Mouse (Mus musculus) kidney, postnatal 25 days (tissue): ENCODE measurements around the gene Rgs16.
A peak's percentile ranks its signal among the peaks of the same experiment; 100 is the strongest.
"Not testable (repeated sequence)": the region's sequence is repeated elsewhere in the genome, so short reads cannot be mapped to it uniquely, and the experiment has no call there.

Experiments used
- DNase-seq, 2 experiments: peaks; one replicate each; pipeline ENCODE4 v3.0.0; 2021; ENCODE audit warnings: mixed read lengths in 2 of 2

Gene Rgs16

GRCm38 (mm10) chr1:153751763-153752301 is 11.7 kb downstream of the Rgs16 start:
- peak; percentile 25 to 49 for DNase-seq

GRCm38 (mm10) chr1:153752521-153752920 is 12.4 kb downstream of the Rgs16 start:
- peak in 1 of 2 experiments; percentile 29 for DNase-seq

GRCm38 (mm10) chr1:153753725-153754464 is 13.7 kb downstream of the Rgs16 start:
- peak in 1 of 2 experiments; percentile 31 for DNase-seq

- no peak for DNase-seq
Observed at GRCm38 (mm10) chr1:153764136-153764535, 24.0 kb downstream of the Rgs16 start.

- no peak for DNase-seq
Observed at GRCm38 (mm10) chr1:153766298-153766697, 26.1 kb downstream of the Rgs16 start.

- DNase-seq = no peak
Observed at GRCm38 (mm10) chr1:153767281-153767680, 27.1 kb downstream of the Rgs16 start.

- no peak for DNase-seq
Observed at GRCm38 (mm10) chr1:153768465-153768864, 28.3 kb downstream of the Rgs16 start.

- DNase-seq = not testable (repeated sequence)
Observed at GRCm38 (mm10) chr1:153769571-153769970, 29.4 kb downstream of the Rgs16 start.

- DNase-seq = no peak
Observed at GRCm38 (mm10) chr1:153769998-153770775, 30.0 kb downstream of the Rgs16 start.

- no peak for DNase-seq
Observed at GRCm38 (mm10) chr1:153770776-153771167, 30.6 kb downstream of the Rgs16 start.

- DNase-seq = no peak
Observed at GRCm38 (mm10) chr1:153775174-153775573, 35.0 kb downstream of the Rgs16 start.

GRCm38 (mm10) chr1:153776257-153776656 is 36.1 kb downstream of the Rgs16 start:
- no peak for DNase-seq

- DNase-seq = no peak
Observed at GRCm38 (mm10) chr1:153778205-153778604, 38.1 kb downstream of the Rgs16 start.

- no peak for DNase-seq
Observed at GRCm38 (mm10) chr1:153783339-153783738, 43.2 kb downstream of the Rgs16 start.

- no peak for DNase-seq
Observed at GRCm38 (mm10) chr1:153785608-153786007, 45.5 kb downstream of the Rgs16 start.

GRCm38 (mm10) chr1:153790708-153791107 is 50.6 kb downstream of the Rgs16 start:
- DNase-seq = no peak

- no peak for DNase-seq
Observed at GRCm38 (mm10) chr1:153794241-153794640, 54.1 kb downstream of the Rgs16 start.
